Mouse (Mus musculus): ENCODE measurements at regions not wholly inside any gene's neighbourhood (a gene's known extent, or its start where the extent isn't known, plus 50 kb on each side); places are given as distances from the start of the nearest gene placed in this dataset.

DNA sequence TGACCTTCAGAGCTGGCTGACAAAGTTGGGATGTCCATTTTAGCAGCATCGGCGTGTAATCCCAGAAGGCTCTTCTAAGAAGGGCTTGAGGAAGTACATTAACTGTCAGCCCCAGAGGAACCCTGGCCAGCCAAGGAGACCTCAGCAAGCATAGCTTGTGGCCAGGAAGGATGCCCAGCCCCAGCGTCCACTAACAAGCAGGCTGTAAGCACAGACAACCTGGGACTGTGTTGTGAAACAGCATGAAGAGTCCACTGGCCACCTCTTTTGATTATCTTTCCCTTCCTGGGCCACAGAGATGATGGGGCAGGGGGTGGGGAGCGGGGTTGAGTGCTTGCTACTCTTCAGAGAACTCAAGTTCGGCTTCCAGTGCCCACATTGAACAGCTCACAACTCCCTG lies 109.0 kb upstream of the Ppp1r26 start:
- DNase-seq (ENCODE audit: low spot score in 2 of 2) = no peak

DNA sequence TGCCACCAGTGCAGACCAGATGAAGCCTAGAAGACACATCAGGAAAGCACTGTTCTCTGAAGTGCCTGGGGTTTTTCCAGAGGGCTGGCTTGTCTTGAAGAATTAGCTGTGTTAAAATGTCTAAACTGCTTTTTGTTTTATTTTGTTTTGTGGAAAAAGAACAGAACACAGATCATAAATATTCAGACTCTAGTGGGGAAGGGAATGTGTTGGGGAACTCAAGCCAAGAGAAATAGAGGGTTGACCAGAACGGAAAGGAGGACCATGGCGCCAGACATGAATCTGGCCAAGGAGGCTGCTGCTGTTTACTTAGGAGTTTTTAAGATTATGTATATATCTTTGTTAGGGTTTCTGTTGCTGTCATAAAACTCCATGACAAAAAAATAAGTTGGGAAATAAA lies 105.3 kb upstream of the Ppp1r26 start:
- no peak for DNase-seq (ENCODE audit: low spot score in 2 of 2)
- intact Hi-C loops (cut with DNase I) = no loop called here

More for the DNA sequence above, 109.0 kb upstream of the Ppp1r26 start:
- intact Hi-C loops (cut with DNase I) = no loop called here

DNA sequence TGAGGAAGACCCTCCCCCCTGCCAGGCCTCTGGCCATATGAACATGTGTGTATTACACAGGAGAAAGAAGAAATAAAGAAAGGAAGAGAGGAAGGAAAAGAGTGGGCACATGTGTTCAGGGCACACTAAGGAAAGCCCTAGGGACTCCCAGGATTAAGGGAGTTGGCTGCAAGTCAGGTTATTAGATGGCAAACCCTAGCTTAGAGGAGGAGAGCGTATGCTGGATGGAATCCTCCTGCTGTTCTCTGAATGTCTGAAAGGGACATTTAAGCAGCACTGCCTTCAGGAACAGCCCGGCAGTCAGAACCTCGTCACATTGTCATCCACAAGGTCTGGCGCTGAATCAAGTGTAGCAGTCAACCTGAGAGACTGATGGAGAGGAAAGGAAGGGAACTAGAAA lies 98.1 kb upstream of the Ppp1r26 start:
- intact Hi-C loops (cut with DNase I) = no loop called here
- DNase-seq (ENCODE audit: low spot score in 2 of 2) = no peak

DNA sequence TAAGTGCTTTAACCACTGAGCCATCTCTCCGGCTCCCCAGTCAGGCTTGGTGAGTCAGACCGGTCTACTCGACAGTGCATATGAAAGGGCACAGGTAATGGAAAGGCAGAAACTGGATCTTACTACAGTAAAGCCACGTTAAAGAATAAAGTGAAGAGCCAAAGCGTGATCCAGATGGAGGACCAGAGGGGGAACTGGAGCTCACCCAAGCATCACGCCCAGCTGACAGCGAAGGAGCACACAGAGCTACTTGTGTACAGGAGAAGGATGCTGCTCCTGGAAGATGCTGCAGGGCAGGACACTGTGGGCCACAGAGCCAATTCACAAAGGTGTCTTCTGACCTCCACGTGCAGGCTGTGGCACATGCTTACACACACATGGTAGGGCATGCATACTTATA lies 96.7 kb upstream of the Ppp1r26 start:
- intact Hi-C loops (cut with DNase I) = no loop called here
- DNase-seq (ENCODE audit: low spot score in 2 of 2) = no peak

DNA sequence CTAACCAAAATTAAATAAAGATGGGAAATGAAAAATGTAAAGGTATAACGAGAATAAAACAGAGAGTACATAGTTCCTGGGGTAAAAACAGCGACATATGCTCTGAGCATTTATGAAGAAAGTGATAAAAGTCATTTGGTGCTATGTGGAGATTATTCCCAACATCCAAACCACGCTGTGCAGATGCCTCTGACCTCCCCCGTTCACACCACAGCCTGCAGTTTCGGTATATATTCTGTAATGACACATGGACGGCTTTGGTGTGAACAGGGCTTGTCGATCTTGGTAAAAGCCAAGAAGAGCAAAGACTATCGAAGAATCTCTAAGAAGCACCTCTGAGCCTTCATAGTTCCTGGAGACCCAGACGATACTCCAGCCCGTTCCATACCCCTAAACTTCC lies 95.2 kb upstream of the Ppp1r26 start:
- DNase-seq (ENCODE audit: low spot score in 2 of 2) = peak in 1 of 2 experiments; percentile 56
- intact Hi-C loops (cut with DNase I) = no loop called here

DNA sequence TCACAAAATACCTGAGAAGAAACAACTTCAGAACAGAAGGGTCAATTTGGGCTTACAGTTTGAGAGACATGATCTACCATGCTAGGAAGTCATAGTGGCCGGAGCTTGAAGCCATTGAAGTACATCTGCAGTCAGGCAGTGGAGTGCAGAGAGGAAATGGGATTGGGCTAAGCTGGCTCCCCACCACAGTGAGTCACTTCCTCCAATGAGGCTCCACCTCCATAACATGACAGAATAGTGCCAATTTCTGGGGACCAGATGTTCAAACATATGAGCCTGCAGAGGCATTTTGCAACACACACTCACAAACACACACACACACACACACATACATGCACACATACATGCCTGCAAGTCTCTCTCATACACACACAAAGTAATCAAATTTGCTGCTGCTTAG lies 93.7 kb upstream of the Ppp1r26 start:
- DNase-seq (ENCODE audit: low spot score in 2 of 2) = no peak
- intact Hi-C loops (cut with DNase I) = no loop called here

DNA sequence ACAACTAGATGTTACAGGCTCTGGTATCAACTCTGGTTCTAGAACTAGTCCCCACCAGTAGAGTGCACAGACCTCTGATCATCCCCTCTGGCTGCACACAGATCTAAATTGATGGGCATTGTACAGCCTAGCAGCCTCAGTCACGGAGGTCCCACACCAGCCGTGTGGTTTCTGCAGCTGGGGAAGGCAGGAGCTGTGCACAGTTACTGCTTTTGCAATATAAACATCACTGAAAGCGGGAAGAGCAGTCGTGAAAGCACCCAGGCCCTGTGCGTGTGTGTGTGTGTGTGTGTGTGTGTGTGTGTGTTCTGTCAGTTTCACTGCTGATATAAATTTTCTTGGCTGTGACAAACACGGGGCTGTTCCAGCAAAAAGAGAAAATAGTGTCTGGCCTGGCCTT lies 84.4 kb upstream of the Ppp1r26 start:
- no peak for DNase-seq (ENCODE audit: low spot score in 2 of 2)
- intact Hi-C loops (cut with DNase I) = no loop called here

DNA sequence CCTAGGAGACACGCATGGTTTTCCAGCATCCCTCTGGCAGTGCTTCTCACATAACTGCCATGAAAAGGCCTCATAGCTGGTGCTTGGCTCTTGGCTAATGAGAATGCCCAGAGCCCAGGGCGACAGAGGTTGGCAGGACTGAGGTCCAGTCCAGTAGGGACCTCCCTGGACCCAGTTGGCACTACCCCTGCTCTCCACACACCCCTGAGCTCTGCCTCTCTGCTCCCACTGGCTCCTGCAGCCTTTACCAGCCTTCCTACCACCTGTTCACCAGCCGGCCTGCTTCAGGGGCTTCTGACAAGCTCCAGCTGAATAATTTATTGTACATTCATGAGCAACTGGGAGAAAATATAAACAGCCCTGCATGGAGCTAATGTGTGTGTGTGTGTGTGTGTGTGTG lies 82.0 kb upstream of the Ppp1r26 start:
- DNase-seq (ENCODE audit: low spot score in 2 of 2) = no peak
- intact Hi-C loops (cut with DNase I) = no loop called here

DNA sequence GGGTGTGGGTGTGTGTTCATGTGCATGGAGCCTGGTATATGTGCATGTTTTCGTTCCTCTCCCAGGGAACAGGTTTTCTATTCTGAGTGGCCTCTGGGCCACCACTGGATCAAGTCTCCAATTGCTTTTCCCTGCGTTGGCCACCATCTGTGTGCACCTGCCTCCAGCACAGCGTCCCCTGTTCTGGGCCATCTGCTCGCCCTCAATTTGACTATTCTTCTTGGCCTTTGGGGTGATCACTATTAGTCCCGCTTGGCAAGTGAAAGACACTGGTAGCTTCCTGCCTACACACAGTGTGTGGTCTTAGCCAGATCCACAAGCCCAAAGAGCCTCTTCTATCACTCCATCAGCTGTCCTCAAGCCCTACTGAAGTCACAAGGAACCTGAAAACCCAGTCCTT lies 80.8 kb upstream of the Ppp1r26 start:
- intact Hi-C loops (cut with DNase I) = no loop called here
- no peak for DNase-seq (ENCODE audit: low spot score in 2 of 2)

DNA sequence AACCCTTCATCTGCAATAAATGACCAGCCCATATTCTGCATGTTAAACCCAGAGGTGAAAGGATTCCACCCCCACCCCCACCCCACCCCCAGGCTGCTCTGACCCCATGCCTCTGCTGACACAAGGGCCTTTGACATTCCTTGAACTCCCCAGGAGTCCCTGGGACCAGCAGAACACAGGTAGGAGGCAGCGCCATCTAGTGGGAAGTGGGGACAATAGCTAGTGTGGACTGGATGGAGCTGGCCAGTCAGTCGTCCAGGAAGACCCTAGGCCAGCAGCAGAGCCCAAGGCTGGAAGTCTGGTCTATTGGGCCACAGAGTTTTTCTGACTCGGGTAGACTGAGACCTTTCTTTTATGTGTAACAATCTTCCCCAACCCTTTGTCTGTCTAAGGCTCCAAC lies 71.8 kb upstream of the Ppp1r26 start:
- intact Hi-C loops (cut with DNase I) = loop anchor here (1.0 to 5.0 kb wide), 2 partner anchors 171 to 308 kb away; no protein-coding TSS in a partner anchor

DNA sequence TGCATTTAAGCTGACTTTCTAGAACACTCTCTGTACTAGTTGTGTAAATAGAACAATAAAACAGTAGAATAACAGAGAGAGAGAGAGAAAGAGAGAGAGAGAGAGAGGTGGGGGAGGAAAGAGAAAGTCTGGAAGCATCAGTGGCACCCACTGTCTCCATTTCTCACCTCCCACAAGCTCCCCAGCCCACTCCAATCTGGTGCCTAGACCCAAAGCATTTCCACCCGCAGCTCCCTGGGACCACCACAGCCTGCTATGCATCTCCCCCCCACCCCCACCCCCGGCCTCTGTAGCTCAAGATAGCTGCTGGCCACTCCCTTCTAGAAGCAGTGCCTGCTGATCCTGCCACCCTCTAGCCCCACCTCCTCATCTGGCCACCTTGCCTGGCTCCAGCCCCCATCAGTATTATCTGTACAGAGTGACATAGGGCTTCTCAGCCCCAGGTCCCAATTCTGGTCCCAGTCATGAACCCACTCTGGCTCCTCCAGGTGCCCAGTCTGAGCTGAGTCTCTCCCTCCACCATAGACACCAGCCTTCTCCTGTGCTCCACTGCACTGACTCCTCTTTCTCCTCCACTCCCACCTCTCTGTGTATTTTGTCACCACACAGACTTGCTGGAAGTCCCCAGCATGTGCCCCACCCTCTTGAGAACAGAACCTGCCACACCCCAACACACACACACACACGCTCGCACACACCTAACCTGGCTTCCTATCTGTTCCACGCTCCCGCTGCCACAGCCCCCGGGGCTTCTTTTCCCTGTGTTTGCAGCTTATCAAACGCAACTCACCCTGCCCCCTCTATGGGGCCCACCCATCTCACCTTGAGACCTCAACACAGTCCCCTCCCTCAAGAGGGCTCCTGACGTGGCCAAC lies 68.4 kb upstream of the Ppp1r26 start:
- intact Hi-C loops (cut with DNase I) = loop anchor here (1.0 to 5.0 kb wide), 4 partner anchors 35 to 311 kb away; no protein-coding TSS in a partner anchor
- peak; percentile 40 to 75 for DNase-seq (ENCODE audit: low spot score in 2 of 2)

More for the DNA sequence above, 71.8 kb upstream of the Ppp1r26 start:
- DNase-seq (ENCODE audit: low spot score in 2 of 2) = peak; percentile 66 to 79

DNA sequence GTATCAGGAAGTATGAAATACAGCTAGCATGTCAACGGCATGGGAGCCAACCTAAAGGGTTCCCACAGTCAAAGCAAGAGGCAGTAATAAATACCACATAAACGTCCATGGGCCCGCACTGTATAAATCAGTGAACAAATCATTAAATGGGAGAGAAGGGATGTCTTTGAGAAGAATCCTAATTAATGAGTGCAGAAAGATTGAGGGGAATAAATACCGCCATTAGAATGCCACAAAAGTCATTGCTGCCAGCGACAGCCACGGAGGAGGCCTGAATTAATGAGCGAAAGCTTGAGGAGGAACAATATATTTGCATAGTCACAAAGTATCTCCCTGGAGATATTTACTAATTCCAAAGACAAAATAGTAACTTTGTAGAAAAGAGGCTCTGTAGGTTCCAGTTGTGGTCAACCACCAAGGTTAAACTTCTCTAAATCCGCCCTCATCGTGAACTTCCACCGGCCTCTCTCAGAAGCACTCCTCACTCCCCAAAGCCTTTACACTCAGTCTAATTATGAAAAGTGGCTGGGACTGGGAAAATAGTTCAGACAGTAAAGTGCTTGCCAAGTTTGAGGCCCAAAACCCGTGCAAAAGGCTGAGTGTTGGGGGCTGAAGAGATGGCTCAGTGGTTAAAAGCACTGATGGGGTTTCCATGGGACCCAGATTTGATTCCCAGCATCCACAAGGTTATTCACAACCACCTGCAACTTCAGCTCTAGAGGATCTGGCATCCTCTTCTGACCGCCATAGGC lies 64.4 kb upstream of the Ppp1r26 start:
- no peak for DNase-seq (ENCODE audit: low spot score in 2 of 2)
- intact Hi-C loops (cut with DNase I) = no loop called here

DNA sequence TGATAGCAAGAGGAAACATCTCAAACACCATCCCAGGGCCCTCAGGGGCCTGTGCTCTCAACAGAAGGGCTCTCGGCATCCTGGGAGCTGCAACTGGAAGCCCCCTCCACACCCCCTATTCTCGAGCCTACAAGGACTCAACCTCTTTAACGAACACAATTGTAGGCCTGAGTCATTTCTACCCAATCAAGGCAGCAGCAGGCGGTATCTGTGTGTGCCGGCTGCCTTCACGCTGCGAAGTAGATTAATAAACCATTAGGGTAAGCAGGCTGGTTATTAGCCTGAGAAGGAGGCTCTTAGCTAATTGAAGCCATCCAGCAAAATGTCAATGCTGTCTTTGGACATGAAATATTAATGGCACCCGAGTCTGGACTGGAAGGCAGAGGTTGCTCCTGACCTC lies 61.7 kb upstream of the Ppp1r26 start:
- DNase-seq (ENCODE audit: low spot score in 2 of 2) = no peak
- intact Hi-C loops (cut with DNase I) = no loop called here

DNA sequence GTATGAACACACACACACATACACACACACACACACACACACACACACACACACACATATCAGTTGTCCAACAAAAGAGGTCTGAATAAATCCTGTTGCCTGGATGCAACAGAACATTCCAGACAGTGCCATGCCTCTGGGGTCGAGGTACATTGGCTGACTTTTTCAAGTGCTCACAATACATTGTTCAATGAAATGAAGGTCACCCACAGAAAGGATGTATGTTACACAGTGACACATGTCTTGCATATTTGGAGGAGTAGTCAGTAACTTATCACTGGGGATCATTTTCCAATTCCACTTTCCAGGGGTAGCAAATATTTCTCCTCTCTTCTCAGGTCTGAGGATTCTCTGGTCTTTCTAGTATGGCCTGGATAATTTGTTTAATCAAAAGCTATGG lies 59.8 kb upstream of the Ppp1r26 start:
- intact Hi-C loops (cut with DNase I) = loop anchor here (1.0 kb wide), 1 partner anchor 27 kb away; no protein-coding TSS in a partner anchor
- no peak for DNase-seq (ENCODE audit: low spot score in 2 of 2)

DNA sequence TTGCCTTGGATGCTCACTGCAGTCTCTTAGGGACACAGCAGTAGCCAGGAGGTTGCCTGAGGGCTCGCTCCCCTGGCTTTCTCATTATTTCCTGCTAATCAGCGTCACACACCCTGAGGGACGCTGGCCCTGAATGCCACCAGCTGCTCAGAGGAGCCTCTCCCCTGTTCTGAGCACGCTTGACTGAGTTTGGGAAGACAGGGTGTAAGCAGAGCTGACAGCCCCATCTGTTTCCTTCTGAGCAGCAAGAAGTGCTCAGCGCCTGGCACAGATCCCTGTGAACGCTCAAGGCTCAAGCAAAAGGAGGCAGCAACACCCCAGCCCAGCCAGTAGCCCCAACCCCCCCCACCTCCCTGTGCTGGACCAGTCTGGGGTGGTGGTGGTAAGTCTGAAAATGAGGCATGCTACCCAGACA lies 59.2 kb upstream of the Ppp1r26 start:
- DNase-seq (ENCODE audit: low spot score in 2 of 2) = peak; percentile 79 to 95
- intact Hi-C loops (cut with DNase I) = loop anchor here (1.0 kb wide), 1 partner anchor 26 kb away; no protein-coding TSS in a partner anchor

DNA sequence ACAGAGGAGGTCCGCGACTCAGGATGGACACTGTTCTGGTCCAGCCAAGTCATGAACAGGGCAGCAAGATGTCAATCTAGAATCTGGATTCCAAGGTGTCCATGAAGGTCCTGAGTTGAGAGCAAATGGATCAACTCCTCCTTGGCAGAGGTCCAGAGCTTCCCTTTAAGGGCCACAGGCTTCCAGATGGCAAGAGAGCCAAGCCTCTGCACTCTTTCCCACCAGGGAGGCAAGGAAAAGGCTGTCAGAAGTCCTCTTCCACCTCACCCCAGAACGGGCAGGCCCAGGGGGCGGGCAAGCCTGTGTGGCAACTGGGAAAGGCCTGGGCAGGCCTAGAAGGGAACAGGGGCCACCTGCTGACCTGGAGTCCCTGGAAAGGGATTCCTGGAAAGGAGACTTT lies 58.7 kb upstream of the Ppp1r26 start:
- intact Hi-C loops (cut with DNase I) = loop anchor here (1.0 kb wide), 1 partner anchor 25 kb away; no protein-coding TSS in a partner anchor

DNA sequence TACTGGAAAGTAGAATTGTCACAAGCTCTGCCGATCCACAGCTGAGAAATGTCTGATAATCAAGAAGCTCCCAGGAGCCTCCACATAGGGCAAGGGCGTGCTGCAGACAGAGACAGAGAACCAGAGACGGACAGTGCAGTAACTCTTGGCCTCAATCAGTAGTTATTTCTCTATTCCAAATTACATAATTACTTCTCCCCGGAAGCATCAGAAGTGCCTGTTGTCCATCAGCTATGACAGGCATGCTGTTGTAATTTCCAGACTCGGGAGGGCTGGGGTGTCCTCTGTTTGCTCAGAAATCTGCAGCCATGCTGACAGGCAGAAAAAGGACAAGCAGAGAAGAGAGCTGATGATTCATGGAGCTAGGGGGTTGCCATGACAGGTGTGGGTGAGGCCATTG lies 56.9 kb upstream of the Ppp1r26 start:
- DNase-seq (ENCODE audit: low spot score in 2 of 2) = no peak

More for the DNA sequence above, 58.7 kb upstream of the Ppp1r26 start:
- DNase-seq (ENCODE audit: low spot score in 2 of 2) = no peak

DNA sequence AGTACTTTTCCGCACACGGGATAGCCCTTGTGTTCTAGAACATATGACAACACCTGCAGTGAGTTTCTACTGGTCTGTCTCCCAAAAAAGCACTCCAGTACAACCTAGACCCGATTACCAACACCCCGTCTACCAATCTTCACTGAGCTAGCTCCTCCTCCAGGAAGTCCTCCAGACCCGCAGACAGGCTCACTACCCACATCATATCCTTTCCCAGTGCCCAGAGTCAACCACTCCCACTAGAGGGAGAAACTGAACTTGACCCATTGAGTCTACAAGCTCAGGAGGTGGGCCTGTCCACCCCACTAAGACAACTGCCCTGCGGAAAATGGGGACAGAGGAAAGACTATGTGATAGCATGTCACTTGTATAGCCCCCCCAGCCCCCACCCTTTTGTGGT lies 51.2 kb upstream of the Ppp1r26 start:
- intact Hi-C loops (cut with DNase I) = no loop called here
- DNase-seq (ENCODE audit: low spot score in 2 of 2) = no peak

More for the DNA sequence above, 56.9 kb upstream of the Ppp1r26 start:
- intact Hi-C loops (cut with DNase I) = no loop called here

Measured in left cerebral cortex, postnatal 25 days (tissue).